Mouse (Mus musculus) cortical plate, adult 2 months (tissue): ENCODE measurements around the gene Bcl7c. TPM values are rescaled to one million over a fixed set of nuclear protein-coding genes. Genes with fewer than 3 reads are reported as not detected.

ENCODE experiments used
- H3K27ac ChIP-seq: fragments of 200-500 bp; 2 replicates; pipeline ENCODE4 v1.5.1; 2012; ENCODE audit warnings: low read length, control low read depth, inconsistent platforms; ENCODE audit not compliant: insufficient read depth
- H3K4me1 ChIP-seq: fragments of 200-500 bp; 2 replicates; pipeline ENCODE4 v1.6.1; 2011; ENCODE audit warnings: low read length; ENCODE audit not compliant: control insufficient read depth, insufficient read depth
- H3K4me3 ChIP-seq: fragments of 200-500 bp; 2 replicates; pipeline ENCODE4 v1.5.1; 2011; ENCODE audit warnings: mild to moderate bottlenecking, low read length, control low read depth; ENCODE audit not compliant: insufficient read depth
- CTCF ChIP-seq: fragments of 200-500 bp; IDR thresholded peaks from 2 replicates; pipeline ENCODE4 v1.5.1; 2011; ENCODE audit warnings: mild to moderate bottlenecking, control low read depth, low read length; ENCODE audit not compliant: insufficient read depth; ENCODE audit errors: extremely low read depth
- POLR2A ChIP-seq: fragments of 200-500 bp; IDR thresholded peaks from 2 replicates; pipeline ENCODE4 v1.6.1; 2011; ENCODE audit warnings: mild to moderate bottlenecking, low read length, control low read depth; ENCODE audit not compliant: insufficient read depth; ENCODE audit errors: extremely low read depth
- polyA plus RNA-seq: library from polyadenylated mRNA; depleted of rRNA; stranded (reverse); fragments of >200 nt; gene quantifications from 2 replicates; pipeline ENCODE4 v1.2.3, GENCODE M21; 2012; rRNA removed

The Bcl7c gene
- polyA plus RNA-seq, 1 experiment: 25.5 TPM

DNA sequence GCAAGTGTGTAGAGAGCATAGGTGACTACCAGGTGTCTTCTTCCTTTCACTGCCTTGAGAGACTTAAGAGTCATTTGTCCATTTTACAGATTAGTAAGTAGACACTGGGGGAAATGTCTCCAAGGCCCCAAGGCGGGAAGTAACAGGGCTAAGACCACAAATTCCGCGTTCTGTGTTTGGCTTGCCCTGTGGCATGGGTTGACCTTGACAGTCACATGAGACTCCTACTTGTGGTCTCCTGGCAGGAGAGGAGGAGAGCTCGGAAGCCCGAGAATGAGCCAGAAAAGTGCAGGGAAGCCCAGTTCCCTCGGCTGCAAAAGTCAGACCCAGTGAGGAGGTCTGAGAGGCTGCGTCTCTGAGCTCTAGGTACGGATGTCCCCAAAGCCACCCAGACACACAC lies 95.2 kb downstream of the Bcl7c start:
- TF ChIP-seq POLR2A (no peak), CTCF (no peak)
- peaks cover 1% of the 10 kb centered on the region; the same call in 1 of the 2 replicates for H3K4me1 ChIP-seq
- H3K27ac ChIP-seq: no peak overlapping the region
- 0 out of 2 replicates have a peak overlapping the region, but pooled peaks have one; percentile 64 for H3K4me3 ChIP-seq

DNA sequence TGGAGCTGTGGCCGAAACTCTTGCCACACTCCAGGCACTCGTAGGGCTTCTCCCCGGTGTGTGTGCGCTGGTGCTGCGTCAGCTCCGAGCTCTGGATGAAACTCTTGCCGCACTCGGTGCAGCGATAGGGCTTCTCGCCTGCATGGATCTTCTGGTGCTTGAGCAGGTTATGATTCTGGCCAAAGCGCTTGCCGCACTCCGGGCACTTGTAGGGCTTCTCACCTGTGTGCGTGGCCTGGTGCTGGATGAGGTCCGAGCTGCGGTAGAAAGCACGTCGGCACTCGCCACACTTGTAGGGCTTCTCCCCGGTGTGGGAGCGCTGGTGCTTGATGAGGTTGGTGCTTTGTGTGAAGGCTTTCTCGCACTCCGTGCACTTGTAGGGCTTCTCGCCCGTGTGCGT lies 97.2 kb downstream of the Bcl7c start:
- no peak overlapping the region for H3K27ac ChIP-seq
- H3K4me3 ChIP-seq: no peak overlapping the region
- peaks cover 1% of the 10 kb centered on the region; the same call in 1 of the 2 replicates for H3K4me1 ChIP-seq
- TF ChIP-seq POLR2A (no peak), CTCF (no peak)

Other genes with a start within 250 kb of the Bcl7c start
- 44.0 and 44.8 TPM in 2 replicates for gene Prr14, start 249.3 kb downstream of the Bcl7c start, polyA plus RNA-seq
- 26.6 and 27.1 TPM in 2 replicates for gene Fbrs, start 229.7 kb downstream of the Bcl7c start, polyA plus RNA-seq
- gene Srcap, start 196.9 kb downstream of the Bcl7c start, polyA plus RNA-seq: 24.7 and 26.4 TPM in 2 replicates
- 11.3 and 13.3 TPM in 2 replicates for gene Gm42715, start 189.3 kb downstream of the Bcl7c start, polyA plus RNA-seq
- gene Tmem265, start 147.5 kb downstream of the Bcl7c start, polyA plus RNA-seq: not detected in 2 replicates
- 143 and 150 TPM in 2 replicates for gene Phkg2, start 135.6 kb downstream of the Bcl7c start, polyA plus RNA-seq
- 22.0 and 22.3 TPM in 2 replicates for gene Ccdc189, start 120.3 kb downstream of the Bcl7c start, polyA plus RNA-seq
- 48.0 and 51.1 TPM in 2 replicates for gene Rnf40, start 120.2 kb downstream of the Bcl7c start, polyA plus RNA-seq
- gene Zfp629, start 93.1 kb downstream of the Bcl7c start, polyA plus RNA-seq: 16.9 and 19.5 TPM in 2 replicates
- gene Ctf1, start 3.8 kb upstream of the Bcl7c start, polyA plus RNA-seq: 7.1 and 7.5 TPM in 2 replicates
- gene Ctf2, start 23.2 kb upstream of the Bcl7c start, polyA plus RNA-seq: not detected in 2 replicates
- gene Fbxl19, start 35.6 kb upstream of the Bcl7c start, polyA plus RNA-seq: 59.2 and 60.7 TPM in 2 replicates
- 24.6 and 25.0 TPM in 2 replicates for gene Orai3, start 60.9 kb upstream of the Bcl7c start, polyA plus RNA-seq
- gene Setd1a, start 67.7 kb upstream of the Bcl7c start, polyA plus RNA-seq: 15.7 and 16.4 TPM in 2 replicates
- not detected in 2 replicates for gene Gm49388, start 76.7 kb upstream of the Bcl7c start, polyA plus RNA-seq
- gene Hsd3b7, start 91.7 kb upstream of the Bcl7c start, polyA plus RNA-seq: 14.2 and 14.5 TPM in 2 replicates
- 118 and 122 TPM in 2 replicates for gene Stx4a, start 115.4 kb upstream of the Bcl7c start, polyA plus RNA-seq
- gene Stx1b, start 115.6 kb upstream of the Bcl7c start, polyA plus RNA-seq: 381 and 383 TPM in 2 replicates
- gene Zfp646, start 167.3 kb upstream of the Bcl7c start, polyA plus RNA-seq: 14.9 and 15.1 TPM in 2 replicates
- gene Zfp668, start 167.9 kb upstream of the Bcl7c start, polyA plus RNA-seq: 12.9 and 13.5 TPM in 2 replicates
- 4.1 and 4.6 TPM in 2 replicates for gene Prss53, start 182.0 kb upstream of the Bcl7c start, polyA plus RNA-seq
- not detected in 2 replicates for gene Gm21974, start 186.5 kb upstream of the Bcl7c start, polyA plus RNA-seq
- 56.8 and 67.0 TPM in 2 replicates for gene Vkorc1, start 186.7 kb upstream of the Bcl7c start, polyA plus RNA-seq
- gene Bckdk, start 195.1 kb upstream of the Bcl7c start, polyA plus RNA-seq: 55.7 and 59.2 TPM in 2 replicates
- 39.1 and 44.1 TPM in 2 replicates for gene Kat8, start 203.6 kb upstream of the Bcl7c start, polyA plus RNA-seq
- gene Prss8, start 221.2 kb upstream of the Bcl7c start, polyA plus RNA-seq: 0.08 and 0.15 TPM in 2 replicates
- 17.0 and 17.9 TPM in 2 replicates for gene Prss36, start 237.8 kb upstream of the Bcl7c start, polyA plus RNA-seq